Mouse (Mus musculus) midbrain, embryonic 12.5 days (tissue): ENCODE results near the gene Vezt. TPM values are rescaled to one million over a fixed set of nuclear protein-coding genes. Genes with fewer than 3 reads are reported as not detected.
A peak's percentile ranks its signal among the peaks of the same experiment; 100 is the strongest.

Experiments used
- ATAC-seq: fragments of 200-750 bp; cut with Nextera tagmentation; 2 replicates; pipeline ENCODE4 v1.8.0; 2017; ENCODE audit warnings: low read depth, moderate TSS enrichment, moderate library complexity; ENCODE audit not compliant: low FRiP score
- H3K27ac ChIP-seq: fragments of 300-500 bp; sonication (generic); replicated peaks from 2 replicates; pipeline ENCODE4 v1.5.1; 2016; ENCODE audit warnings: mild to moderate bottlenecking
- H3K27me3 ChIP-seq: fragments of 300-500 bp; sonication (generic); 2 replicates; pipeline ENCODE4 v1.6.1; 2016; ENCODE audit warnings: mild to moderate bottlenecking
- H3K36me3 ChIP-seq: fragments of 300-500 bp; sonication (generic); 2 replicates; pipeline ENCODE4 v1.6.1; 2016
- H3K4me1 ChIP-seq: fragments of 300-500 bp; sonication (generic); 2 replicates; pipeline ENCODE4 v1.6.1; 2016
- H3K4me2 ChIP-seq: fragments of 300-500 bp; sonication (generic); replicated peaks from 2 replicates; pipeline ENCODE4 v1.6.1; 2016; ENCODE audit warnings: mild to moderate bottlenecking, moderate library complexity
- H3K4me3 ChIP-seq: fragments of 300-500 bp; sonication (generic); 2 replicates; pipeline ENCODE4 v1.5.1; 2016; ENCODE audit warnings: mild to moderate bottlenecking
- H3K9ac ChIP-seq: fragments of 300-500 bp; sonication (generic); replicated peaks from 2 replicates; pipeline ENCODE4 v1.6.1; 2016; ENCODE audit warnings: mild to moderate bottlenecking, moderate library complexity
- H3K9me3 ChIP-seq: fragments of 300-500 bp; sonication (generic); 2 replicates; pipeline ENCODE4 v1.6.1; 2016; ENCODE audit warnings: mild to moderate bottlenecking
- WGBS: fragments of 180-500 bp; shearing (Covaris S2); methylation state at CpG from one replicate; pipeline ENCODE4 v1.1.7; 2016; 5-methylcytosine and 5-hydroxymethylcytosine counted together
- polyA plus RNA-seq: library from polyadenylated mRNA; unstranded; fragments of >200 nt; fragmentation: Nextera tagmentation; extraction: Ambion mirVana; gene quantifications from 2 replicates; pipeline ENCODE4 v1.2.1, GENCODE M21; 2016

Vezt gene
- polyA plus RNA-seq, result 55.2 and 58.8 TPM in 2 replicates

DNA sequence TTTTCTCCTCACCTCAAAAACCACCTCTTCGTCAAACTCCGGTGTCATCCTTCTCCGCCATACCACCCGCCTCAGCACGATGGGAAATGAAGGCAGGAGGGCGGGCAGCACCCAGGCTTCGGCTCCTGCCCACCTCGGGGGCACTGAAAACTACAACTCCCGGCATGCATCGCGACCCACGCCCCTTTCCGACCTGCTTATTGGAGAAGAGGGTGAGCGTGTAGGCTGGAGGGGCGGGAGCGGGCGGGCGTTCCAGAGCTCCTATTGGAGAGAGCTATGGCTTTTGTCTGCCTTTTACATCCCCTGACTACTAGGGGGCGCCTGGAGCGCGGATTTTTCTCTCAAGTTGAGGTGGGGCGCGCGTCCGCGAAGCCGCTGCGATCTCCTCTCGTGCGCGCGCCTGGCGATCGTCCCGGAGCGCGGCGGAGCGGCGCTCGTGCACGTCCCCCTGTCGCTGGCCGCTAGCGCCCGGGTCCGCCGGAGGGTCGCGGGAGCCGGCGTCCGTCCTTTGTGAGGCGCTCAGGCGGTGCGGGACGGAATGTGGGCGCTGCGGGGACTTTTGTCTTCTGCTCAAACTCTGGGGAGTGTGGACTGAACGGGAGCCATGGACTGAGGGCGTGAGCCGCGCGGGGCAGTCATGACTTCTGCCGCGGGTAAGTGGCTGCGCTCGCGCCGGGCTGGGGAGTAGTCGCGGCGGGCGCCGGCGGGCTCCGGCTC is at the start of gene Vezt, which contains the start of gene Fgd6:
Gene Vezt (minus strand): TSS at position 160 of the 717 bp plus-strand sequence.
Gene Fgd6 (plus strand): TSS at position 344 of the 717 bp plus-strand sequence.
- WGBS, result under 1% methylated on average over 60 of the region's 77 CpGs
- Histone ChIP-seq H3K27ac (peak within 1 kb of the TSS; percentile 71), H3K4me2 (peak within 1 kb of the TSS; percentile 68), H3K9ac (peak within 1 kb of the TSS; percentile 91), H3K27me3 (no peaks in the 10 kb centered on the region), H3K4me3 (peak within 1 kb of the TSS; percentile 84), H3K4me1 (peaks cover 24% of the 10 kb centered on the region), H3K36me3 (peaks cover 3% of the 10 kb centered on the region; the same call in 1 of the 2 replicates), H3K9me3 (no peaks in the 10 kb centered on the region)
- peak; percentile 98 for ATAC-seq

DNA sequence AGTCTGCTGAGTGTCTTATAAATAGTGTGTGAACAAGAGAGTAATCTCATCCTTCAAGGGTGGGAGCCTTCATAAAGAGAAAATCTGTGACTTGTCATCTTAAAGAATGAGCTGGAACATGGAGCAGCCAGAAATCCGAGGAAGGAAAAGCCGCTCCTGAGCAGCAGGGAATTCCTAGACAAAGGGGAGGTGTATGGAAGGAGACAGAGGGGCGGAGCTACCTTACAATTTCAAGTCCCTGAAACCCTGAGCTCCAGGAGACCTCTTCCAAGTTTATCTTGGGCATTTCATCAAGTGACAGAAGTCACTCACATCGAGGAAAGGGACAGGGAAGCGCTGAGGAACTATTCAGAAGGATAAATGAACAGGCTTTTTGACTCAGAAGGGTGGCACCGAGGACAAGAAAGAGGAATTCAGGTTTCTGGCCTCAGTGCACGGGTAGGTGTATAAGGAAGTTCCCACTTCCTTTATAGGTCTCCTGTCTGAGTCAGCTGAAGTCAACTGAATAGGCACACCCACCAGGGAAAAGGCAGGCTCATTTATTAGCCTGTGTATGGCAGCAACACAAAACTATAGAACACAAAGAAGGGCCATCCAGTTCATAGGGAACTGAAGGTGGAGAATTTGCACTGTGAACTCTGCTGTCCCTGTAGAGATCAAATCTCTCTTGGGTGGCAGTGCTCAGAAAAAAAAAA is 46.6 kb upstream of the Vezt start:
- no peak for ATAC-seq
- WGBS, result 39% methylated on average over 7 of the region's 7 CpGs
- H3K27me3 ChIP-seq, result no peaks in the 10 kb centered on the region

DNA sequence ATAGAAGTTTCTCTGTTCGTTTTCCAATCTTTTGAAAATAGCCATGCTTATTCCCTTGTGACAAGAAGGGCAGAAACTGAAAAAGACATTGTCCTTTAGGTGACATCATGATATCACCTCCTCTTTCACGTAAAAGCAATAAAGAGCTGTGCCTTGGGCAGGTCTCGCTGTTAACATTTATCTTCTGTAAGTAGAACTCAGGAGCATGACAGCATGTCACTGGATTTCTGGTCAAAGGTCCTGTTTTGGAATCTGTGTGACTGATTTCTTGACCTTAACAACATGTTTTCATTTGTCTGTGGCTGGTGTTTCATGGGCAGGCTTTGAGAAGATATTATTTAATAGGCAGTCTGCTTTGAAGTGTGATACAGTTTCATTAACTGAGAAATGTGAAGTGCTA is 45.1 kb upstream of the Vezt start:
- 76% methylated on average over 3 of the region's 3 CpGs for WGBS
- no peaks in the 10 kb centered on the region for H3K36me3 ChIP-seq
- no peak for ATAC-seq
- H3K27me3 ChIP-seq, result no peaks in the 10 kb centered on the region
- H3K9me3 ChIP-seq, result no peaks in the 10 kb centered on the region
- H3K4me2 ChIP-seq, result no peak overlapping the region
- H3K9ac ChIP-seq, result no peak overlapping the region
- H3K4me1 ChIP-seq, result peaks cover 17% of the 10 kb centered on the region
- H3K4me3 ChIP-seq, result no peak overlapping the region
- no peak overlapping the region for H3K27ac ChIP-seq

More for the DNA sequence above, 46.6 kb upstream of the Vezt start:
- H3K27ac ChIP-seq, result no peak overlapping the region
- no peak overlapping the region for H3K4me2 ChIP-seq
- peaks cover 12% of the 10 kb centered on the region; the same call in 1 of the 2 replicates for H3K4me1 ChIP-seq
- no peak overlapping the region for H3K9ac ChIP-seq
- H3K9me3 ChIP-seq, result no peaks in the 10 kb centered on the region
- H3K36me3 ChIP-seq, result no peaks in the 10 kb centered on the region
- no peak overlapping the region for H3K4me3 ChIP-seq

DNA sequence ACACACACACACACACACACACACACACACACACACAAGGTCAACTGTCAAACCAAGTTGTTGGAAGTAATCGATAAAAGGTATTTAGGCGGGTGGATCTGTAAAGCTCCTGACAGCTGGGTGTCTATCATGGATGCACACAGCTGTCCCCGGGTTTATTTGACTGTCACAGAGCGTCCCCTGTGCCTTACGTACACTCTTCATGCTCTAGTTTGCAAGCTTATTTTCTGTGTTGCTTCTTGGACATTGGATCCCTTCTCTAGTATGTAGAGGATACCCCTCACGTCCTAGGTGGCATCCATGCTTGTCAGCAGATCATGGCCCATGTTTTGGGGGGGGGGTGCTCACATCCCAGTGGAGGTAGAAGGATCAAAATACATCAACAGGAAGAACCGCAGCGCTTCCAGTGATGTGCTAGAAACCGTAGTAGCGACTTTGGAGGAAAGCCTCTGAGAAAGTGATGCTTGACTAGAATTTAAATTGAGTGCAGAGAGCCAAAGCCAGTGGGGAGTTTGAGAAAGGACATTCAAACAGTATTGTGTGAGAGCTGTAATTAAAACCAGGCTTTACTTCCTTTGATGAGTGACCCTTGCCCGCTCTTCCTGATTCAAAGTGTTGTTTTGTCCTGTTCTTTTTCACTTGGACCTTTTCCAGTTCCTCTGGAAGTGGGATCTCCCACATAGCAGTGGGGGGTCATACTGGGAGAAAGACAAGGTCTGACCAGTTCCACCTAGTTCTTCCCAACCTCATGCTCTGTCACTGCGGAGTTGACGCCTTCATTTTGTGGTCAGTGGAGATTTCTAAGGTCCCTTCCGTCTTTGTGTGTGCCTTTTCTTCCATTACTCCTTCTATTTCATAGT is 41.6 kb upstream of the Vezt start:
- Histone ChIP-seq H3K9ac (no peak overlapping the region), H3K27ac (no peak overlapping the region), H3K27me3 (no peaks in the 10 kb centered on the region), H3K9me3 (no peaks in the 10 kb centered on the region), H3K36me3 (0 out of 2 replicates have a peak, but pooled peaks cover 4% of the 10 kb centered on the region), H3K4me3 (no peak overlapping the region), H3K4me1 (peaks cover 20% of the 10 kb centered on the region), H3K4me2 (no peak overlapping the region)
- no peak for ATAC-seq
- WGBS, result 61% methylated on average over 14 of the region's 14 CpGs

DNA sequence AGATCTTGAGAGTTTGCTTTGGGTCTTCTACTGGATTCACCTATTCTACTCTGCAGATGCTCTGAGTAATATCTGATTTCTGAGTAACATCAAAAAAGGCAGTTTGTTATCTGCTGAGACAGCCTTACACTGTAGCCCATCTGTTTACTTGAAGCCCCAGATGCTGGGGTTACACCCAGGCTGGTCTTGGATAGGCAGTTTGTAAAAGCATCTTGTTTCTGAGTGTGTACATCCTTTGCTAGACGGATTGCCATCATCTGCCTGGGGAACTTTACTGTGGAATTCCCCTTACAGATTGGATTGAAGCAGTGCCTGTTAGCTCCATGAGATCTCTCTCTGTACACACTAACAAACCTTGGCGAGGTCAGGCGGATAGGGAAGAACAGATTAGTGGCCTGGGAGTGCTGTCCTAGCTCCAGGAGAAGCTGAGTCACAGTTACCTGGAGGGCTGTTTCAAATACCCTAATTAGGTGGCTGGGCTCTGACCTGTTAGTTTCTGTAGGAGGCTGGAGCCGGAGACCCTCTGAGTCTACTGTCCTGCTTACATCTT is 37.4 kb upstream of the Vezt start:
- H3K27me3 ChIP-seq, result no peaks in the 10 kb centered on the region
- H3K4me1 ChIP-seq, result peaks cover 16% of the 10 kb centered on the region
- no peaks in the 10 kb centered on the region for H3K9me3 ChIP-seq
- 0 out of 2 replicates have a peak, but pooled peaks cover 4% of the 10 kb centered on the region for H3K36me3 ChIP-seq
- no peak for ATAC-seq
- H3K9ac ChIP-seq, result no peak overlapping the region; the same call in 1 of the 2 replicates
- WGBS, result 83% methylated on average over 4 of the region's 4 CpGs
- no peak overlapping the region for H3K4me3 ChIP-seq
- no peak overlapping the region for H3K27ac ChIP-seq
- no peak overlapping the region for H3K4me2 ChIP-seq

DNA sequence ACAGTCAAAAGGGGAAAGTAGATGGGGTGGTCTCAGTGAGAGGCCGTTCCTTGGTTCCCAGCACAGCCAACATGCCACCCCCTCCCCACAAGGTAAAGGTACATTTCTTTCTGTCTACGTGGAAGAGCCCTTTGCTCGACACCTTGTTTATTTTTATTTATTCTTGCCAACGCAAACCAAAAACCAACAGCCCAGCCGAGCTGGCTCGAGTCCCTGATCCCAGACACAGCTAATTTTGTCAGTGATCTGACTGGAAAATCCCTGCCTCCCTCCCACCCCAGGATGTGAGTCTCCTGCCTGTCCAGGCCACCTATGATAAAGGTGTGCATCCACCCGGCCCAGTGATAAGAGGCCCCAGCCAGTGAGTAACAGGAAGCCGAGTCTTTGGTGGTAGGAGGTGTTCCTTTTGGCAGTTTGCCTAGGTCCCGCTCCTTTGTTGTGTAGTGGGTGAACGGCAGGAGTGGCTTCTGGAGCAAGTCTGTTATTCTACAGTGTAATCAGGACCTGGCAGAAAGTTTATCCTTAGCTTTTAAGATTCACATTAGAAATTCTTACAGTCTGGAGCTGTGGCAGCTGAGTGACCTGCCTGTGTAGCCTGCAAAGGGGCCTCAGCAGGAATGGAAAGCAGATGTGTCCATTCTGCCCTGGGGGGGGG is 36.8 kb upstream of the Vezt start:
- Histone ChIP-seq H3K9ac (no peak overlapping the region), H3K4me2 (no peak overlapping the region), H3K27me3 (no peaks in the 10 kb centered on the region), H3K9me3 (no peaks in the 10 kb centered on the region), H3K27ac (no peak overlapping the region), H3K36me3 (0 out of 2 replicates have a peak, but pooled peaks cover 4% of the 10 kb centered on the region), H3K4me1 (peaks cover 14% of the 10 kb centered on the region), H3K4me3 (no peak overlapping the region)
- WGBS, result 67% methylated on average over 10 of the region's 10 CpGs
- no peak for ATAC-seq

DNA sequence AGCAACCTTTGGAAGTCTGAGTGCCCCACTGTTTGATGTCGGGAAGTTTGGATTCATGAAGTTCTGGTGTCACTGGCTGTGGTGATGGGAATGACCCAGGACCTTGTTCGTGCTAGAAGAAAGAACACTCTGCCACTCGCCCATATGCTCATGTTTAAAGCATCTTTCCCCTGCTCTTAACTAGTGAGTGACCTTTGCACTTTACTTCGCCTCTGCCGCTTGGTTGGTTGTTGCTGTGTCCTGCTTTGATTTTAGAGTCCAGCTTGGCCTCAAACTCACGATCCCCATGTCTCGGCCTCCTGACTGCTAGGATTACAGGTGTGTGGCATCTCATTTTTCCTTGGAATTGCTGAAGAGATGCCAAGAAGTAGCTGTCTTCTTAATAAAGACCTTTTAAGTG is 36.0 kb upstream of the Vezt start:
- H3K4me2 ChIP-seq, result no peak overlapping the region
- WGBS, result 84% methylated on average over 7 of the region's 7 CpGs
- H3K27ac ChIP-seq, result no peak overlapping the region
- H3K27me3 ChIP-seq, result no peaks in the 10 kb centered on the region
- no peak overlapping the region for H3K4me3 ChIP-seq
- no peak overlapping the region for H3K9ac ChIP-seq
- H3K36me3 ChIP-seq, result 0 out of 2 replicates have a peak, but pooled peaks cover 4% of the 10 kb centered on the region
- ATAC-seq, result no peak
- no peaks in the 10 kb centered on the region for H3K9me3 ChIP-seq
- H3K4me1 ChIP-seq, result peaks cover 6% of the 10 kb centered on the region

DNA sequence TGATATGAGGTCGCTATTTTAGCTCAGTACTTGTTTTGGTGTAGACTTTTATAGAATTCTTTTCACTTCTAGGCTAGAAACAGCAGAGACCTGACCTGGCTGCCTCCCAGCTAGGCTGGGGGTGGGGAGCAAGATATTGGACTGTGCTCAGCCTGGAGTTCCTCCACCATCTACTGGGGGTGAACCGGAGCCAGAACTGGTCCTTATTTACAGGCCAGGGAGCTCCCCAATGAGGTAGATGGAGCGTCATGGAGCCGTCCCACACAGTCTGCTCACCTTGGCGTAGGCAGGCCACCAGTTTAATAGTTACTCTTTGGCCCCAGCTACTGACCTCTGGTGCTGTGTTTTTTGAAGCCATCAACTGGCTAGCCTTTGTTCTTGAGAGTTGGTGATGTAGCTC is 33.1 kb upstream of the Vezt start:
- Histone ChIP-seq H3K36me3 (no peaks in the 10 kb centered on the region), H3K4me3 (no peak overlapping the region), H3K4me2 (no peak overlapping the region), H3K27ac (no peak overlapping the region), H3K27me3 (no peaks in the 10 kb centered on the region), H3K9me3 (no peaks in the 10 kb centered on the region), H3K4me1 (0 out of 2 replicates have a peak, but pooled peaks cover 6% of the 10 kb centered on the region), H3K9ac (no peak overlapping the region)
- WGBS, result 94% methylated on average over 5 of the region's 5 CpGs
- no peak for ATAC-seq

DNA sequence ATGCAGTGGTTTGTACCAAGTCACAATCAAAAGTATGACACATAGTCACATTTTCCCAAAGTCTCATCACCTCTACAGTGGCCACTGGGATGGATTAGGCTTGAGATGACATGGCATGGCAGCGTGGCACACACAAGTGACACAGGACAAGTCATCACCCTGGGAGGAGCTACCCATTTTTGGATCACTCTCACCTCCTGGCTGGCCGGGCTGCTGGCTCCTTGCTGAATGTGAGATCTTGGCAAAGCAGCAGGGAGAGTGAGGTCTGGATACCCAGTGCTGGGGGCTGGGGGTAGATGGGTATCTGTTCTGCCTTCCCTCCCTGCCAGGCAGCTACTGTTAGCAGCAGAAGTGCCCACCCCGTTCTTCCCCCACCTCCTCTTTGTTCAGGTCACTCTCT is 31.3 kb upstream of the Vezt start:
- Histone ChIP-seq H3K27ac (no peak overlapping the region), H3K36me3 (no peaks in the 10 kb centered on the region), H3K9ac (no peak overlapping the region), H3K4me2 (no peak overlapping the region), H3K4me1 (no peaks in the 10 kb centered on the region), H3K9me3 (no peaks in the 10 kb centered on the region), H3K27me3 (no peaks in the 10 kb centered on the region), H3K4me3 (no peak overlapping the region)
- ATAC-seq, result no peak
- 76% methylated on average over 3 of the region's 3 CpGs for WGBS

DNA sequence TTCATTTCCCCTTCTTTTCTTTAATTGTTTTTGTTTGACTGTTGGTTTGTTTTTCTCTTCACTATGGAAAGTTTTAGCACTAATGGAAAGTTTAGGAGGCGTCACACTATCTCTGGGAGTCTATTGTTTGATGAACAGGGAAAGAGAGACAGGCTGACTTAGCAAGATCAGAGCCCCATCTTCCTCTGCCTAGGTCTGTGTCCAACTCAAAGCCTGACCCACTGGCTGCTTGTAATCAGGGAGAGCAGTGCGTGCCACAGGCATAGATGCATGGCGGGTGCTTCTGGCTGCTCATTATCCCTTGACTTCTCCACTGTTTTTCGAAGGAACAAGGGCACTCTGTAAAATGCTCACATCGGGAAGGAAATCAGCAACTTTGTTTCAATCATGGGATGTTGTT is 26.7 kb upstream of the Vezt start:
- H3K9me3 ChIP-seq, result no peaks in the 10 kb centered on the region
- H3K4me1 ChIP-seq, result peaks cover 4% of the 10 kb centered on the region; the same call in 1 of the 2 replicates
- no peak overlapping the region for H3K27ac ChIP-seq
- H3K36me3 ChIP-seq, result no peaks in the 10 kb centered on the region
- WGBS, result 61% methylated on average over 5 of the region's 5 CpGs
- ATAC-seq, result no peak
- H3K4me2 ChIP-seq, result no peak overlapping the region
- H3K9ac ChIP-seq, result no peak overlapping the region
- no peak overlapping the region for H3K4me3 ChIP-seq
- no peaks in the 10 kb centered on the region for H3K27me3 ChIP-seq

DNA sequence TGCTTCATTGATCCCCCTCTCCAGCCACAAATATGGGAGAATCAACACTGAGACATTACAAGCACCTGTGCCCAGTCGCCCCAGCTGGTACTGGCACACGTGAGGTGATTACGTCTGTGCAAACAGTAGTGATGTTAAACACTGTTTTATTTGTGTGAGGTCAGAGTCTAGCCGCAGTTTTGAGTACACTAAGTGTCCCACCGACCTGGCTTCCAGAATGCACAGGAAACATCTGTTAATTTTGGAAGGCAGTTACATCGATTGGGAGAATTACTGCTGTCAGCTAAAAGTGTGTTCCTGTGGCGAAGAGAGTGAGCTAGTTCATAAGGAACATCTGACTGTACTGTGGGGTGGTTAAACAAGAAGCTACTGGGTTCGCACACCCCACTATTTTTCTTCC is 24.6 kb upstream of the Vezt start:
- WGBS, result 86% methylated on average over 8 of the region's 8 CpGs
- H3K4me2 ChIP-seq, result no peak overlapping the region
- ATAC-seq, result no peak
- no peak overlapping the region for H3K27ac ChIP-seq
- H3K9me3 ChIP-seq, result no peaks in the 10 kb centered on the region
- no peaks in the 10 kb centered on the region for H3K27me3 ChIP-seq
- no peak overlapping the region for H3K9ac ChIP-seq
- no peak overlapping the region for H3K4me3 ChIP-seq
- H3K36me3 ChIP-seq, result no peaks in the 10 kb centered on the region
- H3K4me1 ChIP-seq, result peaks cover 4% of the 10 kb centered on the region; the same call in 1 of the 2 replicates
